Mouse (Mus musculus) megakaryocyte, embryonic 14.5 days (primary cell): ENCODE measurements around the gene Hepacam.

Experiments
- FLI1 ChIP-seq: IDR thresholded peaks from 2 replicates; pipeline ENCODE4 v1.6.1; 2012; ENCODE audit warnings: low read length, inconsistent platforms, mixed read lengths
- GATA1 ChIP-seq: IDR thresholded peaks from 3 replicates; pipeline ENCODE4 v1.6.1; 2012; ENCODE audit warnings: mixed read lengths, low read length, inconsistent platforms, borderline replicate concordance

DNA sequence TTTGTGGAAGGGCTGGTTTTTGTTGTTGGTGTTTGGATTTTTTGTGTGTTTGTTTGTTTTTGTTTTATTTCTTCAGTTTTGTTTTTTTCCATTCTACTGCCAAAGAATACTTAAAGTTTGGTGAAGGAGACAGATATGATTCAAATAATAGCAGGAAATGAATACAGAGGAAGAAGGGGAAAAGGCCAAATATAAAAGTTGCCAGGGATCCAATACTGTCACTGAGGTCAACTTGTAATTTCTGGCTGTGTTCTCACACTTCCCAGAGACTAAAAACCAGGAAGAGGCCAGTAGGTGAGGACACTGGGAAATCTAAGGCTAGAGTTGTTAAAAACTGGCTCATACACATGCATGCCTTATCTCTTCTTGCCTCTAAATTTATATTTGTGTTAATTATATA lies 5.1 kb upstream of the Hepacam start:
- TF ChIP-seq GATA1 (no peak), FLI1 (no peak)
